13 mouse cellular contexts compared by ENCODE assay signal in the genomic region with DNA sequence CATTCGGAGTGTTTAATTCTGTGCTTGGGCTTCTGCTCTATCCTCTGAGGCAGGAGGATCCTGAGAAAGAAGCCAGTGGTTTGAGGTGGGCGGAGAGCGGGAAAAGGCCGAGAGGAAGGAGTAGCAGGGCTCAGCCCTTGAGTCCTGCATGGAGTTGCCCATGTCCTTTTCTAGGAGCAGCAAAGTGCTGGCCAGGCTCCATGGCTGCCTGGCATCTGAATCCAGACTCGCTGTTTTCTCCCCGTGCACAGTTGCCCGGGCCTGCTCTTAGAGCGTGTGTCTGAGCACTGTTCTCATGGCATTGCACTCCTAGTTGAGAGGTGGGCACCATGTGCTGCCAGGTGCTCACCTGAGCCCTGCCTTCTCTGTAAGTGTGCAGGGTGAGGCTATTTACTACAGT.
"Had no signal": no experiment of that assay in that cellular context is flagged by ENCODE, and none has a peak within 500 bp of the region (broad histone marks: within the 10 kb centered on the region; RNA-seq: fewer than 3 reads in every experiment).

No protein-coding gene starts in this region.

- DNase-seq: lung, adult 18-20 months; lung, embryonic 14.5 days; lung, postnatal 10 days; lung, postnatal 4 days; midbrain, embryonic 14.5 days; right cerebral cortex, postnatal 14 days; spleen, adult 18-20 months; thymus, adult 18-20 months; thymus, postnatal 14 days; thymus, postnatal 36 days had no signal

- H3K27ac ChIP-seq: midbrain, embryonic 10.5 days; midbrain, embryonic 12.5 days; neural tube, embryonic 12.5 days had no signal

- H3K4me3 ChIP-seq: midbrain, embryonic 10.5 days; midbrain, embryonic 12.5 days; neural tube, embryonic 12.5 days had no signal
